In genomic region chr11:28993270-28993847, GRCm38 (mm10) we compare ENCODE assay signal across 9 mouse cellular contexts.
DNase-seq lines count a peak whose midpoint lies in the region; ATAC-seq and TF ChIP-seq lines count a peak whose summit lies in the region.
"Had no signal": no experiment of that assay in that cellular context is flagged by ENCODE, and none has a peak within 500 bp of the region (broad histone marks: within the 10 kb centered on the region; RNA-seq: fewer than 3 reads in every experiment).

No protein-coding gene starts in this region.

- 59% methylated on average over 4 of the region's 4 CpGs for WGBS in forebrain, postnatal 0 days
- 83% methylated on average over 4 of the region's 4 CpGs for WGBS in forebrain, embryonic 11.5 days
- 73% methylated on average over 4 of the region's 4 CpGs for WGBS in intestine, embryonic 15.5 days

- no peaks in the 10 kb centered on the region for H3K27me3 ChIP-seq in forebrain, postnatal 0 days (ENCODE audit: insufficient read depth, low read length)
- no peaks in the 10 kb centered on the region for H3K27me3 ChIP-seq in forebrain, embryonic 11.5 days (ENCODE audit: control insufficient read depth, insufficient read depth, low read length)
- H3K27me3 ChIP-seq in intestine, embryonic 15.5 days (replicated peaks), result no peaks in the 10 kb centered on the region

- ATAC-seq in forebrain, postnatal 0 days, result no peak
- no peak for ATAC-seq in forebrain, embryonic 11.5 days (replicated peaks; ENCODE audit: low FRiP score)
- no peak for ATAC-seq in intestine, embryonic 15.5 days
- ATAC-seq: hindbrain, postnatal 0 days had no signal

- H3K9ac ChIP-seq in forebrain, postnatal 0 days, result no peak overlapping the region
- no peak overlapping the region for H3K9ac ChIP-seq in forebrain, embryonic 11.5 days (ENCODE audit: low read length)
- no peak overlapping the region for H3K9ac ChIP-seq in intestine, embryonic 15.5 days

- H3K4me3 ChIP-seq in forebrain, postnatal 0 days (ENCODE audit: low read depth, low read length), result no peak overlapping the region
- no peak overlapping the region for H3K4me3 ChIP-seq in forebrain, embryonic 11.5 days (ENCODE audit: low read depth, low read length)
- H3K4me3 ChIP-seq in intestine, embryonic 15.5 days (replicated peaks), result no peak overlapping the region

- H3K36me3 ChIP-seq in forebrain, postnatal 0 days (ENCODE audit: insufficient read depth), result no peaks in the 10 kb centered on the region
- no peaks in the 10 kb centered on the region for H3K36me3 ChIP-seq in forebrain, embryonic 11.5 days (ENCODE audit: control insufficient read depth, insufficient read depth, low read length)
- no peaks in the 10 kb centered on the region for H3K36me3 ChIP-seq in intestine, embryonic 15.5 days

- H3K4me1 ChIP-seq in forebrain, postnatal 0 days (ENCODE audit: insufficient read depth), result no peaks in the 10 kb centered on the region
- no peaks in the 10 kb centered on the region for H3K4me1 ChIP-seq in forebrain, embryonic 11.5 days (replicated peaks; ENCODE audit: control insufficient read depth, insufficient read depth, low read length)
- H3K4me1 ChIP-seq in intestine, embryonic 15.5 days (replicated peaks), result no peaks in the 10 kb centered on the region

- H3K27ac ChIP-seq in forebrain, postnatal 0 days (ENCODE audit: low read depth, low read length), result no peak overlapping the region
- H3K27ac ChIP-seq in forebrain, embryonic 11.5 days (ENCODE audit: low read depth, low read length), result no peak overlapping the region
- H3K27ac ChIP-seq in intestine, embryonic 15.5 days, result no peak overlapping the region
- H3K27ac ChIP-seq: hindbrain, postnatal 0 days had no signal

- TF ChIP-seq CTCF in forebrain, postnatal 0 days (IDR thresholded peaks at IDR 0.05; ENCODE audit: low read depth), result no peak

- no peaks in the 10 kb centered on the region for H3K9me3 ChIP-seq in forebrain, postnatal 0 days (ENCODE audit: low read length)
- H3K9me3 ChIP-seq in forebrain, embryonic 11.5 days (ENCODE audit: control insufficient read depth, low read length), result no peaks in the 10 kb centered on the region
- no peaks in the 10 kb centered on the region for H3K9me3 ChIP-seq in intestine, embryonic 15.5 days

- DNase-seq in forebrain, postnatal 0 days, result peak; percentile 16
- no peak for DNase-seq in forebrain, embryonic 11.5 days (ENCODE audit: low spot score)
- DNase-seq in adrenal gland, adult 2 months, result peak; percentile 72
- peak; percentile 10 for DNase-seq in gastrocnemius, postnatal 25 days
- DNase-seq in lung, postnatal 36 days, result peak; percentile 56
- DNase-seq in left cerebral cortex, adult 18-20 months (ENCODE audit: low spot score in 2 of 2), result no peak
- no peak for DNase-seq in retina, embryonic 14.5 days (ENCODE audit: low spot score)

- no peak overlapping the region for H3K4me2 ChIP-seq in forebrain, postnatal 0 days (ENCODE audit: low read depth)
- no peak overlapping the region for H3K4me2 ChIP-seq in forebrain, embryonic 11.5 days (ENCODE audit: low read depth, low read length, severe bottlenecking)
- H3K4me2 ChIP-seq in intestine, embryonic 15.5 days (replicated peaks), result no peak overlapping the region

Comparison
In these comparisons a context has a peak if more than half of its experiments do, and no peak if none do; other contexts are left out.
1. DNase-seq: peak in forebrain, postnatal 0 days (single experiment), adrenal gland, adult 2 months (single experiment), gastrocnemius, postnatal 25 days (single experiment) and lung, postnatal 36 days (single experiment); none in forebrain, embryonic 11.5 days (single experiment), left cerebral cortex, adult 18-20 months (0 of 2) and retina, embryonic 14.5 days (single experiment).